Mouse (Mus musculus) large intestine, adult 2 months (tissue): ENCODE measurements around the gene Nxph1. TPM values are rescaled to one million over a fixed set of nuclear protein-coding genes. Genes with fewer than 3 reads are reported as not detected.

ENCODE experiments used
- DNase-seq: peaks from one replicate; pipeline ENCODE4 v3.0.0-alpha.2; 2012; ENCODE audit warnings: low read depth, low spot score
- WGBS: fragments of 180-500 bp; shearing (Covaris S2); methylation state at CpG from one replicate; pipeline ENCODE4 v1.1.7; 2018; 5-methylcytosine and 5-hydroxymethylcytosine counted together
- polyA plus RNA-seq: library from polyadenylated mRNA; depleted of rRNA; stranded (reverse); fragments of >200 nt; gene quantifications from 2 replicates; pipeline ENCODE4 v1.2.3, GENCODE M21; 2012

Nxph1 gene
- polyA plus RNA-seq, 1 experiment: 0.02 TPM

GRCm38 (mm10) chr6:8958081-8958919 lies 10.1 kb downstream of the Nxph1 start:
- no peak for DNase-seq
- 10% methylated on average over 28 of the region's 28 CpGs for WGBS

GRCm38 (mm10) chr6:8959810-8960209 lies 11.6 kb downstream of the Nxph1 start:
- WGBS: 73% methylated on average over 4 of the region's 4 CpGs
- no peak for DNase-seq

- no peak for DNase-seq
- WGBS: 55% methylated on average over 2 of the region's 2 CpGs
Measured at GRCm38 (mm10) chr6:8970576-8970975, 22.3 kb downstream of the Nxph1 start.

GRCm38 (mm10) chr6:8979237-8979871 lies 31.1 kb downstream of the Nxph1 start:
- WGBS: 55% methylated on average over 4 of the region's 4 CpGs
- no peak for DNase-seq

- no peak for DNase-seq
- WGBS: 37% methylated on average over 12 of the region's 12 CpGs
Measured at GRCm38 (mm10) chr6:8996301-8996943, 48.2 kb downstream of the Nxph1 start.

- DNase-seq: no peak
- WGBS: 54% methylated on average over 2 of the region's 2 CpGs
Measured at GRCm38 (mm10) chr6:8997326-8997725, 49.1 kb downstream of the Nxph1 start.

GRCm38 (mm10) chr6:9002686-9003085 lies 54.5 kb downstream of the Nxph1 start:
- DNase-seq: no peak
- 20% methylated on average over 3 of the region's 3 CpGs for WGBS

GRCm38 (mm10) chr6:9026631-9027030 lies 78.4 kb downstream of the Nxph1 start:
- no peak for DNase-seq
- 88% methylated on average over 1 of the region's 1 CpGs for WGBS

- 59% methylated on average over 4 of the region's 4 CpGs for WGBS
- DNase-seq: no peak
Measured at GRCm38 (mm10) chr6:9027146-9027545, 78.9 kb downstream of the Nxph1 start.

GRCm38 (mm10) chr6:9028501-9028900 lies 80.3 kb downstream of the Nxph1 start:
- 75% methylated on average over 1 of the region's 1 CpGs for WGBS
- DNase-seq: no peak

- DNase-seq: no peak
- WGBS: 90% methylated on average over 1 of the region's 1 CpGs
Measured at GRCm38 (mm10) chr6:9039286-9039685, 91.1 kb downstream of the Nxph1 start.

- WGBS: 63% methylated on average over 3 of the region's 3 CpGs
- DNase-seq: no peak
Measured at GRCm38 (mm10) chr6:9040991-9041390, 92.8 kb downstream of the Nxph1 start.

- WGBS: 14% methylated on average over 1 of the region's 1 CpGs
- no peak for DNase-seq
Measured at GRCm38 (mm10) chr6:9042391-9042790, 94.2 kb downstream of the Nxph1 start.

GRCm38 (mm10) chr6:9046815-9047214 lies 98.6 kb downstream of the Nxph1 start:
- DNase-seq: no peak
- WGBS: 36% methylated on average over 2 of the region's 2 CpGs

GRCm38 (mm10) chr6:9061261-9062105 lies 113.3 kb downstream of the Nxph1 start:
- 75% methylated on average over 4 of the region's 4 CpGs for WGBS
- no peak for DNase-seq

- 90% methylated on average over 3 of the region's 3 CpGs for WGBS
- DNase-seq: no peak
Measured at GRCm38 (mm10) chr6:9066435-9066834, 118.2 kb downstream of the Nxph1 start.

GRCm38 (mm10) chr6:9069913-9070312 lies 121.7 kb downstream of the Nxph1 start:
- DNase-seq: no peak
- 66% methylated on average over 7 of the region's 7 CpGs for WGBS

GRCm38 (mm10) chr6:9076463-9076862 lies 128.2 kb downstream of the Nxph1 start:
- DNase-seq: no peak
- WGBS: 54% methylated on average over 2 of the region's 2 CpGs

GRCm38 (mm10) chr6:9077793-9078689 lies 129.8 kb downstream of the Nxph1 start:
- 51% methylated on average over 4 of the region's 4 CpGs for WGBS
- no peak for DNase-seq
